Mouse (Mus musculus) T-helper 2 cell (primary cell): Measurements from ENCODE around the gene Rd3.

Experiments
- in situ Hi-C: fragments of 300-600 bp; cut with MboI, MseI; formaldehyde crosslinking; loops from one replicate; pipeline ENCODE4 v1.15.1; 2025; ENCODE audit warnings: high pct_unique_total_duplicates

Gene Rd3

DNA sequence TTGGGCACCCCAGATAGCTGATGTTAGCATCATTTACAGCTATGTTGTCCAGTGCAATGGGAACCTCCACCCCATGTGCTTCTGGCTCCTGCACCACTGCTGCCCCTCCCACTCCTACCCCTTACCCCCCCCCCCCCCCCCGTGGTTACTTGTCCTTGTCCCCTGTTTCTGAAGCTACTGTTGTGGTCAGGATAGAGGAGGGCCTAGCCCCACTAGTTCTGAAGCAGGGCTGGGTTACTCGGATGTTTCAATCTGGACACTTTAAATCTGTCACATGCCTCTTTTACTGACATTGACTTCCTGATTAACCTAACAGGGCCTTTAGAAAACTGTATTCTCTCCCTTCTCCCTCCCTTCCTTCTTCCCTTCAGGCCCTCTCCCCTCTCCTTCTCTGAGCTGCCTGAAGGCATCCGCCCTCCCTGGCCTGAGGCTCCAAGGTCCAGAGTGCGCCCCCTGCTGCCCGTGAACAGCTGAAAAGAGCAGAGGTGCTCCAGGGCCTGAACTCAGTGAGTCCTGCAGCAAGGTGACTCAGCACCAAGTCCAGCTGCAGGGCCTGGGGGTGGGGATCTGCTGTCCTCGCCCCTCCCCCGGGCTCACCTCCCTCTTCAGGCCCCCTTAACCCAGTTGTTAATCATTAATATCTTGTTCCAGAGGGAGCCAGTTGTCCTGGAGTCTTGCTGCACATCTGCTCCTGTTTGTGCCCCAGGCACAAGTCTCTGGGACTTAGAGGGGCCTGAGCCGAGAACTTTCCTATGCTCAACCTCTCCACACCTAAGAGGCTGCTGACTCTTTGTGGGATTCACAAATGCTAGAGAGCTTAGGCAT, 13.0 kb upstream of the Rd3 start:
- in situ Hi-C loops: no loop called here

DNA sequence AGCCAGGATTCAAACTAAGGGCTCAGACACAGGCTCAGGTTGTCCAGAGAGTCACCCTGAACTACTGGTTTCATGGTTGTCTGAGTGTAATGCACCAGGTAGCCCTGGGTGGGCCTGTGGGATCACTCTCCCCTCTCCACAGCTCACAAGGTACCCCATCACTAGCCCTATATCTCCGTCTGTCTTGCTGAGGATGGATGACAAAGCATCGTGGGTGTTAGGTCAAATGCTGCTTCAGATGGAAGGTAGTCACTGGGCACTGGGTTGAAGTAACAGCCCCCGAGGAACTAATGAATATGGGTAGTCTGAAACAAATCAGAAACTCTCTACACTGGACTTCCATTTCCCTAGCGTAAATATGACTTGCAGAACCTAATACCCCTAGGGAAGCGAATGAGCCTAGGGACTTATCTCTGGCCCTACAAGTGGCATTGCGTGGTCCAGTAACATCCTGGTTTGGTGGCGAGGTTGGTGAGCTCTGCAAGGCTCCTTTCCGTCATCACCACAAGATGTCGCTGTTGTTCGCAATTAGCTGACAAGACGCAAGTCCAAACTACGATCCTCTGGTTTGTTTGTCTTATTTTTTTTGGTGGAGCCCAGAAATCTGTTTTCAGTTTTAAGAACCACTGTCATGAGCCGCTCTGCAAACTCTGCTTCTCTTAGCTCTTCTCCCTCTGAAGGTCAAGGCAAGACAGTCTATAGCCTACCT, 12.2 kb upstream of the Rd3 start:
- in situ Hi-C loops: no loop called here

DNA sequence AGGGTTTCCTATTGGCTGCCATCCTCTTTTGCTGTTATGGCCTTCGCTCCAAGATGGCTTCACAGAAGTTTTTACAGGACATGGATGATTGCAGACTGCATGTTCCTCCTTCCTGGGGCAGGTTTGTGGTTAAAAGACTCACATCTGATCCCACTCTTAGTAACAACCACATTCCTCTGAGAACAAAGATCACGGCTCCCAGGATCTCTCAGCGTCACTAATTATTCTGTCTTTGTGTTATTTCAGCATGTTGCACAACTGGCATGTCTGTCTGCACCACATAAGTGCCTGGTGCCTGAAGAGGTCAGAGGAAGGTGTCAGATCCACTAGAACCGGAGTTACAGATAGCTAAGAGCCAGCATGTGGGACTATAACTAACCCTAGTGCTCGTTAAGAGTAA, 7.2 kb upstream of the Rd3 start:
- in situ Hi-C loops: no loop called here

DNA sequence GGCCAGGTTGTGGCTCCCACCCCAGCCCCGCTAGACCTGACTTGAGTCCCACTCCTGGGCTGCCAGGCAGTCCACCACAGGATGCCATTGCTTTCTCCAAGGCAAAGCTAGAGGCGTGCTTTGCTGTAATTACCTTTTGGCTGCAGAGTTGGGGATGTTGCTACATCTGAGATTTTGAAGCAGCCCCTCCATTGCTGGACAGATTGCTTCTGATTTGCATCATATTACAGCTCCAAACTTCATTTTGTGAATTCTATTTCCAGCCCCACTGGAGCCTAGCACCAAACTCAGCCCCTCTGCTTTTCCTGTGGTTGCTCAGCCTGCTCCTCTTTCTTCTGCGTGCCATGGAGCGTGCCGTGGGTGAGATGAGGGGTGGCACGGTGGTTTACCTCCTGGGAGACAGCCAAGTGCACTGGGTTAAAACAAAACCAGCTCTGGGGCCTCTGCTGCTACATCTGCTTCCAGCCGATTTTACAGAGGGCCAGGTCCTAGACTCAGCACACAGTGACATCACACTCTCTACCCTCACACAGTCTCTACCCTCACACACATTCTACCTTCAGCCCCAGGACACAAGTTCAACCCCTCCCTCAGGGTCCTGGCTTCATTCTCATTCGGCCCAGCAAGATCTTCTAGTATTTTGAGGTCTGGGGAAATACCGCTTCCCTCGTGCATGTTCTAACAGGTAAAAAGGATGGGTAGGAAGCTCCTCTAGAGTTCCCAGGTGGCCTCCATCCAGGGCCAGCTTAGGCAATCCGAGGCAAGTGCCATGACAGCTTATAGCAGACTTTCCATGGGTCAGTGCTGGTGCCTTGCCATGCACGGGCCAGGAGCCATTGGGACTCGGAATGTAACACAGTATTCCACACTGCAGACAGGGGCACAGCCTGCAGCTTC, 2.4 kb upstream of the Rd3 start:
- in situ Hi-C loops: no loop called here

DNA sequence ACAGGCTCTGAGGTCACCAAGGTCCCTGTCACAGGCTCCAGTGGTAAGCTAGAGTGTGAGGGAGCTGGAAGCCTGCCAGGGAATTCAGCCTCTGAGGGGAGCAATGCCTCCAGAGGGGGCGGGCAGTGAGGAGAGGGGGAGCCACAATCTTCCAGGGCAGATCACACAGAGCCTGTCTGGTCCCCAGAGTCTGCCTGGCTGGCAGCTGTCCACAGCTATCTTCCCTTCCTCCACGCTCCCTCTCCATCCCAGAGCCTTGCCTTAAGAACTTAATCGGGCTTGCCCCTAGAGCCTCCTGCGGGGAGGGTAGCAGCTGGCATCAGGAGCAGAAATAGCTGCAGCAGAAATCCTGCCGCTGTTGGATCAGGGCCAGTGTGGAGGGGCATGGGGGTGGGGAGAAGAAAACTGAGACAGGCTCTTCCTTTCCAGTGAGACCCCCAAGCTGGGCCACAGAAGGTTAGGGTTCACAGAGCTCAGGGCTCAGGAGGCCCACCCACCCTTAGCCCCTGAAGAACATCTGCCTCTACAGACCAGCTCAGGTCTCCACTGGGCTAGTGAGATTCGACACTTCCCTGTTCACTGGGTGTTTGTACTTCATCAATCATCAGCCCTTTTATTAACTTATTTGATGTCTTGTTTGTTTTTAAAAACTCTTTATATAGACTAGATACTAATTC, 4.4 kb downstream of the Rd3 start:
- in situ Hi-C loops: no loop called here

DNA sequence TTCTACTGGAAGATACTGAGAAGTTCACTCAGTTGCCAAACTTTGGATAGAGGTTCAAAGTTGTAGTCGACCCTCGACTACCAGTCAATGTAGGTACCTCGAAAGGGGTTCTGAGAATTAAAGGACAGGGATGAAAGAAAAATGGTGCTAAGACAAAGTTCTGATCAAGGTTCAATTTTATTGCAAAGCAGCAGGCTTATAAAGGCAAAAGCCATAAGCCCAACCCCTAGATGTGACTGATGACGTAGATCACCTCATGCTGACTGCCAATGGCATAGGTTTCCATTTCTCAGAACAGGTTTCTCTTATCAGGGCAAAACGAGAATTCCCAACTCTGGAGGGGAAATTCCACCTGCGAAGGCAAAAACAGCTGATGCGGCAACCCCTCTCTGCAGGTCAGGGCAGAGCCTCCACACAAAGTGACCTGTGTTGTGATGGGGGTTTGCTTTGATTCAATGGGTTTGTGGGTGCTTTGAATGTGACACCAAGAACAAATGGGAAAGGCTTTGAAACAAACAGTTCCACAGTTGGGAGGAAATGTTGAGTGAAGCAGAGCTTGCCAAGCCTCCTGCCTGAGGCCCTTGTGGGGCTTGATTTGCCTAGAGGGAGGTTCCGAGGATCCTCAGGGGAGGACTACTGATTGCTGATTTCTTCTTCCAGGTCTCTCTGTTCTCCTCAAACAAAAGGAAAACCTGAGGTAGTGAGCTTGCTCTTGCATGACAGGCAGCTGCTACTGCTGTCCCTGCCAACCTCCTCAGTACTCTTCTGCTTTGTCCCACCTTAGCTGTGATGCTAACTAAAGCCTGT, 9.7 kb downstream of the Rd3 start:
- in situ Hi-C loops: no loop called here

DNA sequence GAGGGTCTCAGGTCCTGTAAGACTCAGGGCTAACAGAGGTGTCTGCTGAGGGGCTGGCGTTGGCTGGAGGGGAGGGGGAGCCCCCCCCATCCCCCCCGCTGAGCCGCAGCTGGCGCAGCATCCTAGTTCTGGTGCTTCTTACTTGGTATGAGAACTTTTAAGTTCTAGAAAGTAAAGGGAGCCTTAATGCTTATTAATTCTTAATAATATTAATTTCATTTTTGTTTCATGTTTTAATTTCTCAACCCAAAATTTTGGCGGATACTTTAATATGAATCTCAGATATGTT, 10.3 kb downstream of the Rd3 start:
- in situ Hi-C loops: no loop called here

DNA sequence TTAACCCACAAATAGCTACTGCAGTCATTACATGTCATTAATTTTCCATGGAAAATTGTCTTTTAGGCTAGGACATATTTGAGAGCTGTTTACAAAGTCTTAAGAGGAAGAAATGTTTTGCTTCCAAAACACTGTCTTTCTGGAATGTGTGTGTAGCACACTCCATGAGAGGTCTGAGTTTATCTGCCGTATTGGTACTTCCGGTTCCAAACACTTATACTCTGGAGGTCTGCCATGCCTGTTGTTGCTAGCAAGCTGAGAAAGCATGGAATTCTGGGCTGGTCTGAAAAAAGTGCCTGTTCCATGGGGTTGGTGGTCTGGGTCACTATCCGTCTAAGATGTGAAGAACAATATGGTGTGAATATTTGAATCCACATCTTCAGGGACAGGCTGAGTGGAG, 11.5 kb downstream of the Rd3 start:
- in situ Hi-C loops: no loop called here

DNA sequence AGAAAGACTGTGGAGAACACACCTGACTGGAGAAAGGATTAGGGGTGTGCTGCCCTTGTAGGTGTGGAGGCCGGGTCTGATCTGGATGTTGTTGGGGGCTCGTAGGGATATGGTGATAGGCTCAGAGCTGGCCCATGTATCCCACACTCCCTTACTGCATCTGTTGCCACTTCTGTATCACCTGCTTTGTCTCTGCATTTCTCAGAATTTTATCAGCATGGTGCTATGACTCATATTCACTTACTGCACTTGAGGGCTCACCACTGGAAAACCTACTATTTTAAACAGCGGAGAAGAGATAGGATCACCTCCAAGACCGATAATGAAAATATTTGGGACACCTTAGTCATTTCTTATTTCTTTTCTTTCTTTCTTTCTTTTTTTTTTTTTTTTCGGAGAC, 11.9 kb downstream of the Rd3 start:
- in situ Hi-C loops: no loop called here

DNA sequence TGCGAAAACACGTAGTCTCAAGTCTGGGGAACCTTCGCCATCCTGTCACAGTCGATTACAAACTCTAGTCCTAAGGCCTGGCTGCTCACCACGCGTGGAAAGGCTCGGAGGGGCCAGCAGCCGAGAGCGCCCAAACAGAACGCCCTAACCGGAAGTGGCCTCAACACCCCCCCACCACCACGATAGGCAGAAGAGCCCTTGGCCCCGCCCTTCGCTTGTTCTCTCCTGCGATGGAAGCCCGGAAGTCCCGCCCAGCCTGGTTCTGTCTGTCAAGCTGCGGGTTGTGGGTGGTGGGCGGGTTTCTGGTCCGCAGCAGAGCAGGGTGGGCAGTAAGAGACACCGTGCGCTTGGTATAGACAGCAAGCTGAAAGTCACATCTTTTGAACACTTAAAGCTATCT, 12.8 kb downstream of the Rd3 start:
- in situ Hi-C loops: no loop called here

DNA sequence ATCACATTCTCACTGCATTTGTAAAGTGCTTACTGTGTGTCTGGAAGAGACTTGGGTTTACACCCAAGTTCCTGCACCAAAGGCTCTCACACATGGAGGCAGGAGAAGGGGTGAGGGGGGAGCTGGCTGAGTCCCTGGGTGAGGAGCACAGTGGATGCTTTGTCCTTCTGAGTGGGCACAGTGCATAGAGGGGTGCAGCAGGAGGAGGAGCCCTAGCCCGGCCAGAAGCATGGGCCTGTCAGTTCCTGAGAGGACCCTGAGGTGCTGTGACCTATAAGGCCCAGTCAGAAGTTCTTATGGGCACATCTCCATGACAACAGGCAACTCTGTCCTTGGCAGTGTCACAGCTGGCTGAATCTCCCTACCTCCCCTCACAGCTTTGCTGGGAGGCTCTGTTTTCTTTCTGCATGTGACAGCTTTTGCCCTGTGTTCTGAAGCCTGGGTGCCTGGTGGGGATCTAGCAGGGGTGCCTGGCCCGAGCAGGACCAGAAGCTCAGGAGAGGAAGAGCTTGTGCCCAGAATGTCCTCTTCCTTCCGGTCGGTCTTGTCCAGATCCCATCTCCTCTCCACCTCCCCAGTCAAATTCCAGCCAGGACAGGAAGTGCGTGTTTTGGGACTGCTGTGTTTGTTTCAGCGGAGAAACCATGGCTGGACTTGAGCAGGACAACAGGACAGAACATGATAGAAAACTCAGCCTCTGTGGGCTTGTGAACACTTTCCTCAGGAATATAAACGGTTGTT, 15.0 kb downstream of the Rd3 start:
- in situ Hi-C loops: no loop called here

DNA sequence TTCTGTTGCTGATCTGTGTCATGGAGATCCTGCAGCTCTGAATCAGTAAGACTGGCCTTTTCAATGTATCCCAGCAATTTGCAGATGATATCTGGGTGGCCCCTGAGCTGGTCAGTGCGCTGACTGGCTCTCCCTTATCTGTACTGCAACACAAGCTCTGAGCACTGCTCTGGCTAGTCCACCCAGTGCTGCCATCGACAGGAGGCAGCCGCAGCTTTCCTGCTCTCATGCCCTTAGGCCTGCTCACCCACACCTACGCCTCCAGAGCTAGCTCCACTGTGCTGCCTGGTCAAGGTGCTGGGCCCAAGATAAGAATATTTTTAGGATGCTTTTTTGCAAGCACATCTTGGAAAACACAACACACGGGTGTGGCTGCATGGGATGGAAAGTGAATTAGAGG, 17.3 kb downstream of the Rd3 start:
- in situ Hi-C loops: no loop called here

DNA sequence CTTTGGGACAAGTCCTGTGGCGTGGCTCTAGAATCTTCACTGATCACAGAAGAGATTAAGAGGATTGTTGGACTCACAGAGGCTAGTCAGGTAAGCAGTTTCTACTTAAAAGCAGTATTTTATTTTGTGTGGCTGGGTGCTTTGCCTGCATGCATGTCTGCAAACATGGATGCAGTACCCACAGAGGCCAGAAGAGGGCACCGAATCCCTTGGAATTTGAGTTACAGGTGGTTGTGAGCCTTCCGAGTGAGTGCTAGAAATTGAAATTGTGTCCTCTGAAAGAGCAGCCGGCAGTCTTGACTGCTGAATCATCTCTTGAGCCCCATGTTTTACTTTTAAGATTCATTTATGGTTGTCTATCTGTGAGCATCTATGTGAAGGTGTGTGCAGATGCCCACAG, 18.3 kb downstream of the Rd3 start:
- in situ Hi-C loops: no loop called here

DNA sequence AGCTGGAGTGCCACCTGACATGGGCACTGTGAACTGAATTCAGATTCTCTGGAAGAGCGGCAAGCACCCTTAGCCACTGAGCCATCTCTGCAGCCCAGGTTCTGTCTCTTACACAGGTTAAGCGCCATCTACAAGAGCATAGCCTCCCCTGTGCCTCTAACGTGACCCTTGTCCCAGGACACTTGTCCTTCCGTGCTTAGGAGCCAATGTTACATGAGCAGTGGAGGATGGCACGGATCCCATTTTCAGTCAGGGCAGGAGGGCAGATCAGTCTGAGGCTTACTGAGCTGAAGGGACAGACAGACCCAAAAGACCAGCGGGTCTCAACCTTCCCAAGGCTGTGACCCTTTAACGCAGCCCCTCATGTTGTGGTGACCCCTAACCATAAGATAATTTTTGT, 18.7 kb downstream of the Rd3 start:
- in situ Hi-C loops: no loop called here

DNA sequence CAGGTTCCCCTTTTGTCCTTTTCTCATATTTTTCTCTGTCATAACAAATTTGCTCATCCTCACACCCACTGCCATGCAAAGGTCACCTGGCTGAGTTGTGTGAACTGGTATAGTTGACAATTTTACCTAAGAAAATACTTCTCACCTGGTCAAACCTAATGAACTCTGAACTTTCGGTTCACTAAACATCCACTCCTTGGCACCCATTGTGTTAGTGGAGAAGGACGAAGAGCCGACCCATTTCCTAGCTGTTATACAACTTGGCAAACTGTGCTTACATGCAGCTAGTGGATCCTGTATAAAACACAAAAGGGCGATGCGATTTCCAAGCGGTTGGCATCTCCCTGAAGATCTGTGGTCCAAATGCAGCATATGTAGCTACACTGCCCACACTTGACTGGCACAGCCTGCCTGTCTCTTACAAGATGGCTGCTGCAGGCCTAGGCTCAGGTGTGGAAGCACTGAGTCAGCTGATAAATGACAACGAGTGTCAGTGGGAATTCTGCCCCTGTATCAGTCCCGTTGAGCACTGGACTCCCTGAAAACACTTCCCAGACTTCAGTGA, 19.5 kb downstream of the Rd3 start:
- in situ Hi-C loops: no loop called here

DNA sequence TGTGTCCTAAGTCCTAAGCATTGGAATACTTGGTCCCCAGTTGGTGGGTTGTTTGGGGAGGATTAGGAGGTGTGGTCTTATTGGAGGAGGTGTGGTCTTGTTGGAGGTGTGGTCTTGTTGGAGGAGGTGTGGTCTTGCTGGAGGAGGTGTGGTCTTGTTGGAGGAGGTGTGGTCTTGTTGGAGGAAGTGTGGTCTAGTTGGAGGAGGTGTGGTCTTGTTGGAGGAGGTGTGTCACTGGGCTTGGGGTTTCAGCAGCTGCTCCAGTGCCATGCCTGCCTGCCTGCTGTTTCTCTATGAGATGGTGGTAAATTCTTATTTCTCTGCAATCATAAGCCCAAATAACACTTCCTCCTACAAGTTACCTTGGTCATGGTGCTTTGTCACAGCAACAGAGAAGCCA, 21.9 kb downstream of the Rd3 start:
- in situ Hi-C loops: no loop called here
